Mouse (Mus musculus): ENCODE results near the gene Dhx34.
"Not testable (repeated sequence)": the region's sequence is repeated elsewhere in the genome, so short reads cannot be mapped to it uniquely, and the experiment has no call there.

Gene Dhx34

GRCm38 (mm10) chr7:16221582-16222272 lies at the start of gene Dhx34:
Gene Dhx34, minus strand, starts transcription at chr7:16222037.
- peak; percentile 90 for DNase-seq (ENCODE audit: low spot score)

- no peak for DNase-seq (ENCODE audit: low spot score)
Measured at GRCm38 (mm10) chr7:16271139-16271538, 49.3 kb upstream of the Dhx34 start.

GRCm38 (mm10) chr7:16266593-16266992 lies 44.8 kb upstream of the Dhx34 start:
- not testable (repeated sequence) for DNase-seq (ENCODE audit: low spot score)

GRCm38 (mm10) chr7:16265856-16266255 lies 44.0 kb upstream of the Dhx34 start:
- DNase-seq (ENCODE audit: low spot score), result no peak

DNA sequence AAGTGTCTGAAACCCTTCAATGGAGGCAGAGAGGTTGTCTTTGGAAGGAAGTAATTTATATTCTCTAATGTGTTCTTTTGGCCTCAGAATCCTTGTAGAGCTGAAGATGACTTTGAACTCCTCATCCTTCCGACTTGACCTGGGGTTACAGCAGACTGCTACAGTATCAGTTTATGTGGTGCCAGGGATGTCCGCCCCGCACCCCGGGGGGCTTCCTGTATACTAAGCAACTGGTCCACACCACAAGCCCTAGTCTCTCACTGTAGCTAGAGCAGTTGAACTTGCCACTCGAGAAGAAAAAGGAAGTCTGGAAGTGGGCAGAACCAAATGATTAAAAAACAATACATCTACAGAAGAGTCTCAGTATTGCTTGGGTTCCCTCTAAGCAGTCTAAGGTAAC lies 42.0 kb upstream of the Dhx34 start:
- DNase-seq (ENCODE audit: low spot score), result no peak

- DNase-seq (ENCODE audit: low spot score), result no peak
Measured at GRCm38 (mm10) chr7:16263015-16263787, 41.4 kb upstream of the Dhx34 start.

DNA sequence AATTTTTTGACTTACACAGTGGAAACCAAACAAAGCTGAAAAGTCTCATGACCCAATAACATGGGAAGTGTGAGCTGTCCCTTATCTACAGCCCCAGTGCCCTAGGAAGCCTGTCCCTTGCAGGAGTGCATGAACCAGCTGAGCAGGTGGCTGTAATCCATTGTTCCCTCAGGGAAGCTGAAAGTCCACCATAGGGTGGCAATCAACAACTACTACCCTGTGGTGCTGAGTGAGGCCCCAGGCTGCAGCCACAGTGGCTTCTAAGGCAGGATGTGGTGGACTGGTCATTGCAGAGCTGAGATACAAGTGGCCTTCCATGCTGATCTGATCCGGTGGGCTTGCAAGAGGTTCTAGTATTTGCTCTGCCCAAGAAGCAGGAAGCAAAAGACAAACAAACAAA lies 39.3 kb upstream of the Dhx34 start:
- DNase-seq (ENCODE audit: low spot score), result no peak

DNA sequence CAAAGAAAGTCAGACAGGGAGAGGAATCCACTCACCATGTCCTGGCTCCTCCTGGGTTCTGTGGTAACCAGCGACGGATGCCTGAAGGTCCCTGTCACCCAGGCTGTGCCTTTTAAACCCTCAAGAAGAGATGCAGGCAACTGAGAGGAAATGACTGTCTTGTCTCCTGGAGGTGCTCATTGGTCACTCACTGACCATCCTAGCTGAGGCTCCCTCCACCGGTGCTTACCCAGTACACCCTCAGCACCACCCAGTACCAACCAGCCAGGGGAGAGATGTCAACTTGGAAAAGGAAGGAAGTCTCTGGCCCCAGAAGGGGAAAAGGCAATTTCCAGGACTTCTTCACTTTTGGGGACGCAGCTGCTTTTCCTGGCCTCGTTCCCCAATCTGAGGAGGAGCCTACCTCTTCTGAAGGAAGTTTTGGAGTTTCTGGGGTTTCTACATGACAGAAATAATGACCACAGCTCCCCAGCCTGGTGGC lies 37.3 kb upstream of the Dhx34 start, which contains the start of gene C5ar1:
Gene C5ar1 (minus strand): TSS at position 431 of the 481 bp plus-strand sequence.
- DNase-seq (ENCODE audit: low spot score), result no peak

DNA sequence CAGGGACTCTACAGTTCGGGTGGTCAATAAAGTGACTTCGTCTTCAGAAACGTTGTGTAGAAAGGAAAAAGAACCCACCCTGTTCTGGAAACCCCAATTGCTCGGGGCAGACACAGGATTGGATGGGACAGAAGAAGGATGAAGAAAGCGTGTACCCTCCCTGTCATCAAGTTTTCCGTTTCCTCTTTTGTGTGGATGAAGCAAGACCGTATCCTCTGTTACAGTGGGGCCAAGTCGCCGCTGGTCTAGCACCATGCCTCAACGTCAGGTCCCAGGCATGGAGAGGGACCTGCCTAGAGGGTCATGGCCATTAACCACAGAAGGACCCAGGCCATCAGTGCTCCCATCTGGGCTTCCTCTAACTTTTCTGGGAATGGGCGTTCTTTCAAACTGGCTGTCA lies 36.0 kb upstream of the Dhx34 start:
- DNase-seq (ENCODE audit: low spot score), result no peak

DNA sequence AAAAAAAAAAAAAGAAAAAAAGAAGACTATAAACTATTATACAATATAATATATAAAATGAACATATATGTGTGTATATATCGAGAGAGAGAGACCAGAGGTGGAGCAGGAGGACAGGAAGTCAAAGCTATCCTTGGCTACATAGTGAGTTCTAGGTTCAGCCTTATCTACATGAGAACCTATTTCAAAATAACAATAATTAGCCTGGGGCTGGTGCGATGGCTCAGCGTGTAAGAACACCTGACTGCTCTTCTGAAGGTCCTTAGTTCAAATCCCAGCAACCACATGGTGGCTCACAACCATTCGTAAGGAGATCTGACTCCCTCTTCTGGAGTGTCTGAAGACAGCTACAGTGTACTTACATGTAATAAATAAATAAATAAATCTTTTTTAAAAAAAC lies 34.1 kb upstream of the Dhx34 start:
- not testable (repeated sequence) for DNase-seq (ENCODE audit: low spot score)

DNA sequence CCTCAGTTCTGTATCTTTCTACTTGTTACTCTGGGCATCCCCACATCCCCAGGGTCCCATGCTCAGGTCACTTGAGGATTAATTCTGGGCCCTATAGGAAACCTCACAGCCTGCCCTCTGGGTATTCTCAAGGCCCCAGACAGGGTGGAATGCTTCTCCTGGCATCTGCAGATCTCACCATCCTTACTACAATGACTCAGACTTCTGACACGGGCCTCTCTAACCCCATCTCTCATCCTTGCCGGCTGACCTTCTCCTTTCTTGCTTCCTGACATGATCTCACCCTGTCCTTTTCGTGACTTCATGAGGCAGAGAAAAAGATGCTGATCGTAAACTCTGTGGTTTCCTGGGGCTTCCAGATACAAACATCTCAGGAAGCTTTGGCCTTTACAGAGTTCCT lies 32.4 kb upstream of the Dhx34 start:
- no peak for DNase-seq (ENCODE audit: low spot score)

GRCm38 (mm10) chr7:16250687-16251086 lies 28.9 kb upstream of the Dhx34 start:
- DNase-seq (ENCODE audit: low spot score), result no peak

- no peak for DNase-seq (ENCODE audit: low spot score)
Measured at GRCm38 (mm10) chr7:16245958-16246357, 24.1 kb upstream of the Dhx34 start.

GRCm38 (mm10) chr7:16244067-16244466 lies 22.2 kb upstream of the Dhx34 start, which contains the start of gene C5ar2:
Gene C5ar2, minus strand, starts transcription at chr7:16244154.
- no peak for DNase-seq (ENCODE audit: low spot score)

DNA sequence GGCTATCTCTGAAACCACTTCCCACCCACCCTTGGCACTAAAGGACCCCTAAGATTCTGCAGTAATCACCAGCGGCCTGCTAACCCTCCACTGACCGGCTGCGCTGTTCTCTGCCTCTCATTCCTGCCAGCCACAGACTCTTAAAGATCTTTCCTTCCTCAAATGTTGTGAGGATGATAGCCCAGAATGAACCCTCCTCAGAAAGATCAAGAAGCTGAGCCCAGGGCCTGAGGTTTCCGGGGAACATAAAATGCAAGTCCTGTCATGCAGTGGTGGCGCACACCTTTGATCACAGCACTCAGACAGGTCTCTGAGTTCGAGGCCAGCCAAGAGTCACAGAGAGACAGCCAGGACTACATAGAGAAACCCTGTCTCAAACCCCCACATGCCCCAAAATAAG lies 20.4 kb upstream of the Dhx34 start:
- no peak for DNase-seq (ENCODE audit: low spot score)

GRCm38 (mm10) chr7:16241787-16242186 lies 19.9 kb upstream of the Dhx34 start:
- no peak for DNase-seq (ENCODE audit: low spot score)

DNA sequence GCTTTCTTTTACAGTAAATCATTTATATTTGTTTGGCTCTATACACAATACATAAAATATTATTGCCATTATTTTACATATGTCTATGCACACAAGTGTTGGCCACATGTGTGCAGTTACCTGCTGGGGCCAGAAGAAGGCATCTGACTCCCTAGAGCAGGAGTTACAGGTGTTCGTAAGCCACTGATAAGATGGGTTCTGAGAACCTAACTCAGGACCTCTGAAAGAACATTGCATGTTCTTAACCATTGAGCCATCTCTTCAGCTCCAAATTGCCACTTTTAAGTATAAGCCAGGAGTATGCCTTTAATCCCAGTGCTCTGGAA lies 19.1 kb upstream of the Dhx34 start:
- DNase-seq (ENCODE audit: low spot score), result no peak

DNA sequence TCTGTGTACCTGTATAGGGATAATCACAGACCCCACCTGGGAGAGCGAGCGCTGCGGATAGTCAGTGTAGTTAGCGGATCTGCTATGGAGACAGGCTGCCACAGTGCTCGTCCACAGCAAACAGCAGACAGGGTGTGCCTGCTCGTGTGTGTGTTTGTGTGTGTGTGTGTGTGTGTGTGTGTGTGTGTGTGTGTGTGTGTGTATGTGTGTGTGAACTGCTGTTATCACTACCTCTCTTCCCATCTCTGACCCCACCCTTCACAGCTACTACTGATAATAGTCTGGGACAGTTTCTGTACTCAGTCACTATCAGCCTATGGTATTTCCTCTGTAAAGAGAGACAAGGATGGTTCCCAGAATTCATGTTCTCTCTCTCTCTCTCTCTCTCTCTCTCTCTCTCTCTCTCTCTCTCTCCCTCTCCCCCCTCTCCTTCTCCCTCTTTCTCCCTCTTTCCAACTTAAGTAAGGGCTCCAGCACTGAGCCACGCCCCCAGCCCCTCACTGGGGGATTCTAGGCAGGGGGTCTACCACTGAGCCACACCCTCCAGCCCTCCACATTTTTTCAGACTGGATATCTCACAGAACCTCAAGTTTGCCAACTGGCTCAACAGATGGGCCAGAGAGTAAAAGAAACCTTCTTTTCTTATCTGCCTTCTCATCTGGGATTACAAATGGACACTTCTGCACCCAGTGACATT lies 18.6 kb upstream of the Dhx34 start:
- DNase-seq (ENCODE audit: low spot score), result no peak

- DNase-seq (ENCODE audit: low spot score), result no peak
Measured at GRCm38 (mm10) chr7:16239554-16239997, 17.7 kb upstream of the Dhx34 start.

GRCm38 (mm10) chr7:16229869-16230268 lies 8.0 kb upstream of the Dhx34 start:
- DNase-seq (ENCODE audit: low spot score), result no peak

- DNase-seq (ENCODE audit: low spot score), result no peak
Measured at GRCm38 (mm10) chr7:16213986-16214385, 7.9 kb downstream of the Dhx34 start.

DNA sequence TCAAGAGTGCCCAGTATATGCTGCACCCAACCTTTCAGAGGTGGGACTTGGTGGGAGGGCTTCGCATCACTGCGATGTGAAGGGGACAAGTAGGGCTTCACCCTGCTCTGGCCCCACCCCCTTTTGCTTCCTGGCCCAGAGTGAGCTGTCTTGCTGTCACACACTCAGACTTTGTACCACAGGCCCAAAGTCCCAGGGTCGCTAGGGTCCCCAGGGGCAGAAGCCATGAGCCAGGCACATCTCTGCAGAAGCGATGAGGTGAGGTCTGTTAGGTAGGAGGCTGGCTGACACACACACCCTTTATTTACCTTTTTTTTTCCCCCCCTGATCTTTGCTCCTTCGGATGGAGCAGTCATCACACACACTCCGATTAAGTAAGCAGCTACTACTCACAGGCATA lies 8.6 kb downstream of the Dhx34 start:
- DNase-seq (ENCODE audit: low spot score), result no peak

GRCm38 (mm10) chr7:16210862-16211365 lies 10.9 kb downstream of the Dhx34 start:
- no peak for DNase-seq (ENCODE audit: low spot score)
